Mouse (Mus musculus) limb, embryonic 11.5 days (tissue): ENCODE results near the gene Olfr907. TPM values are rescaled to one million over a fixed set of nuclear protein-coding genes. Genes with fewer than 3 reads are reported as not detected.

Experiments
- ATAC-seq: fragments of 200-750 bp; cut with Nextera tagmentation; 2 replicates; pipeline ENCODE4 v1.8.0; 2017; ENCODE audit warnings: low read depth; ENCODE audit not compliant: insufficient number of reproducible peaks, low FRiP score, low TSS enrichment
- DNase-seq: peaks from one replicate; pipeline ENCODE4 v3.0.0-alpha.2; 2015; ENCODE audit warnings: low spot score
- H3K27ac ChIP-seq: fragments of 300-500 bp; sonication (generic); replicated peaks from 2 replicates; pipeline ENCODE4 v1.5.1; 2014; ENCODE audit warnings: low read depth, mild to moderate bottlenecking, low read length
- H3K27me3 ChIP-seq: fragments of 300-500 bp; sonication (generic); 2 replicates; pipeline ENCODE4 v1.6.1; 2014; ENCODE audit warnings: mild to moderate bottlenecking, low read length, mixed read lengths; ENCODE audit not compliant: control insufficient read depth, insufficient read depth
- H3K36me3 ChIP-seq: fragments of 300-500 bp; sonication (generic); 2 replicates; pipeline ENCODE4 v1.6.1; 2014; ENCODE audit warnings: mild to moderate bottlenecking, low read length, moderate library complexity, mixed read lengths; ENCODE audit not compliant: control insufficient read depth, insufficient read depth
- H3K4me1 ChIP-seq: fragments of 300-500 bp; sonication (generic); 2 replicates; pipeline ENCODE4 v1.6.1; 2014; ENCODE audit warnings: low read length, mixed read lengths; ENCODE audit not compliant: control insufficient read depth, insufficient read depth
- H3K4me2 ChIP-seq: fragments of 300-500 bp; sonication (generic); 2 replicates; pipeline ENCODE4 v1.6.1; 2014; ENCODE audit warnings: low read depth, mild to moderate bottlenecking, moderate library complexity; ENCODE audit not compliant: severe bottlenecking
- H3K4me3 ChIP-seq: fragments of 300-500 bp; sonication (generic); 2 replicates; pipeline ENCODE4 v1.5.1; 2014; ENCODE audit warnings: low read depth, low read length
- H3K9ac ChIP-seq: fragments of 300-500 bp; sonication (generic); 2 replicates; pipeline ENCODE4 v1.6.1; 2014; ENCODE audit warnings: mild to moderate bottlenecking, low read length
- H3K9me3 ChIP-seq: fragments of 300-500 bp; sonication (generic); 2 replicates; pipeline ENCODE4 v1.6.1; 2016; ENCODE audit warnings: low read length; ENCODE audit not compliant: control insufficient read depth
- WGBS: fragments of 180-500 bp; shearing (Covaris S2); extraction: QIAGEN DNeasy Blood & Tissue Kit; methylation state at CpG from one replicate; pipeline ENCODE4 v1.1.7; 2014; 5-methylcytosine and 5-hydroxymethylcytosine counted together
- polyA plus RNA-seq: library from polyadenylated mRNA; unstranded; fragments of >200 nt; fragmentation: Nextera tagmentation; extraction: Ambion mirVana; gene quantifications from 2 replicates; pipeline ENCODE4 v1.2.1, GENCODE M21; 2014

Gene Olfr907
- polyA plus RNA-seq = not detected in 2 replicates

GRCm38 (mm10) chr9:38495501-38495900 is at the start of gene Olfr907:
Gene Olfr907 (plus strand): TSS chr9:38495801.
- ATAC-seq = no peak
- Histone ChIP-seq H3K4me1 (no peaks in the 10 kb centered on the region), H3K27ac (no peak within 1 kb of the TSS), H3K9ac (no peak within 1 kb of the TSS), H3K27me3 (no peaks in the 10 kb centered on the region), H3K9me3 (no peaks in the 10 kb centered on the region), H3K4me3 (no peak within 1 kb of the TSS), H3K4me2 (no peak within 1 kb of the TSS), H3K36me3 (no peaks in the 10 kb centered on the region)
- DNase-seq = no peak
- WGBS = 84% methylated on average over 2 of the region's 2 CpGs

GRCm38 (mm10) chr9:38447352-38447751 is 48.2 kb upstream of the Olfr907 start, which contains the start of gene Olfr902:
Gene Olfr902 (plus strand): TSS chr9:38447652.
- no peak within 1 kb of the TSS for H3K4me3 ChIP-seq
- H3K36me3 ChIP-seq = no peaks in the 10 kb centered on the region
- no peaks in the 10 kb centered on the region for H3K27me3 ChIP-seq
- H3K4me2 ChIP-seq = no peak within 1 kb of the TSS
- WGBS = 90% methylated on average over 5 of the region's 5 CpGs
- ATAC-seq = no peak
- no peak for DNase-seq
- H3K9ac ChIP-seq = no peak within 1 kb of the TSS
- H3K27ac ChIP-seq = no peak within 1 kb of the TSS
- H3K9me3 ChIP-seq = no peaks in the 10 kb centered on the region
- no peaks in the 10 kb centered on the region for H3K4me1 ChIP-seq

- Histone ChIP-seq H3K36me3 (no peaks in the 10 kb centered on the region), H3K4me3 (no peak within 1 kb of the TSS), H3K4me2 (no peak within 1 kb of the TSS), H3K27ac (no peak within 1 kb of the TSS), H3K4me1 (no peaks in the 10 kb centered on the region), H3K9me3 (no peaks in the 10 kb centered on the region), H3K9ac (no peak within 1 kb of the TSS), H3K27me3 (no peaks in the 10 kb centered on the region)
- DNase-seq = no peak
- ATAC-seq = no peak
Measured at GRCm38 (mm10) chr9:38462844-38463243, 32.8 kb upstream of the Olfr907 start, which contains the start of gene Olfr904. Gene Olfr904 (plus strand): TSS chr9:38463144.

- no peaks in the 10 kb centered on the region for H3K4me1 ChIP-seq
- no peak within 1 kb of the TSS for H3K4me3 ChIP-seq
- H3K27me3 ChIP-seq = no peaks in the 10 kb centered on the region
- no peak for ATAC-seq
- H3K9ac ChIP-seq = no peak within 1 kb of the TSS
- no peak within 1 kb of the TSS for H3K27ac ChIP-seq
- H3K9me3 ChIP-seq = no peaks in the 10 kb centered on the region
- no peaks in the 10 kb centered on the region for H3K36me3 ChIP-seq
- no peak within 1 kb of the TSS for H3K4me2 ChIP-seq
- DNase-seq = no peak
Measured at GRCm38 (mm10) chr9:38470807-38471206, 24.8 kb upstream of the Olfr907 start, which contains the start of gene Olfr905. Gene Olfr905 (plus strand): TSS chr9:38471107.

GRCm38 (mm10) chr9:38486785-38487184 is 8.8 kb upstream of the Olfr907 start, which contains the start of gene Olfr906:
Gene Olfr906 (plus strand): TSS chr9:38487085.
- no peaks in the 10 kb centered on the region for H3K36me3 ChIP-seq
- H3K4me2 ChIP-seq = no peak within 1 kb of the TSS
- ATAC-seq = no peak
- H3K9me3 ChIP-seq = no peaks in the 10 kb centered on the region
- H3K27me3 ChIP-seq = no peaks in the 10 kb centered on the region
- DNase-seq = no peak
- H3K4me3 ChIP-seq = no peak within 1 kb of the TSS
- WGBS = 87% methylated on average over 3 of the region's 3 CpGs
- no peaks in the 10 kb centered on the region for H3K4me1 ChIP-seq
- no peak within 1 kb of the TSS for H3K27ac ChIP-seq
- no peak within 1 kb of the TSS for H3K9ac ChIP-seq

GRCm38 (mm10) chr9:38512353-38512752 is 16.8 kb downstream of the Olfr907 start:
- H3K9ac ChIP-seq = no peak overlapping the region
- ATAC-seq (no peak), DNase-seq (no peak)
- no peaks in the 10 kb centered on the region for H3K27me3 ChIP-seq
- H3K4me2 ChIP-seq = no peak overlapping the region
- no peak overlapping the region for H3K4me3 ChIP-seq
- H3K9me3 ChIP-seq = no peaks in the 10 kb centered on the region
- H3K4me1 ChIP-seq = no peaks in the 10 kb centered on the region
- 78% methylated on average over 2 of the region's 2 CpGs for WGBS
- H3K36me3 ChIP-seq = no peaks in the 10 kb centered on the region
- no peak overlapping the region for H3K27ac ChIP-seq

GRCm38 (mm10) chr9:38521280-38521679 is 25.7 kb downstream of the Olfr907 start, which contains the start of gene Olfr911-ps1:
Gene Olfr911-ps1 (plus strand): TSS chr9:38521580.
- Histone ChIP-seq H3K4me3 (no peak within 1 kb of the TSS), H3K9ac (no peak within 1 kb of the TSS), H3K9me3 (no peaks in the 10 kb centered on the region), H3K4me2 (no peak within 1 kb of the TSS), H3K36me3 (no peaks in the 10 kb centered on the region), H3K27me3 (no peaks in the 10 kb centered on the region), H3K27ac (no peak within 1 kb of the TSS), H3K4me1 (no peaks in the 10 kb centered on the region)
- no peak for DNase-seq
- 73% methylated on average over 1 of the region's 1 CpGs for WGBS
- no peak for ATAC-seq

- H3K4me1 ChIP-seq = no peaks in the 10 kb centered on the region
- WGBS = 90% methylated on average over 2 of the region's 2 CpGs
Measured at GRCm38 (mm10) chr9:38537549-38537948, 41.9 kb downstream of the Olfr907 start, which contains the start of gene Olfr910. Gene Olfr910 (plus strand): TSS chr9:38537849.

More at GRCm38 (mm10) chr9:38537549-38537948, 41.9 kb downstream of the Olfr907 start, which contains the start of gene Olfr910:
- no peak for DNase-seq
- H3K9ac ChIP-seq = no peak within 1 kb of the TSS
- no peak within 1 kb of the TSS for H3K4me2 ChIP-seq
- H3K27me3 ChIP-seq = no peaks in the 10 kb centered on the region
- H3K9me3 ChIP-seq = no peaks in the 10 kb centered on the region
- ATAC-seq = no peak
- H3K27ac ChIP-seq = no peak within 1 kb of the TSS
- H3K36me3 ChIP-seq = no peaks in the 10 kb centered on the region
- H3K4me3 ChIP-seq = no peak within 1 kb of the TSS
